Mouse (Mus musculus) lung, adult 2 months (tissue): ENCODE results near the gene Sh3bgrl.

Source experiments
- CTCF ChIP-seq: fragments of 200-500 bp; IDR thresholded peaks from 2 replicates; pipeline ENCODE4 v1.5.1; 2011; ENCODE audit warnings: mild to moderate bottlenecking, low read length, control low read depth; ENCODE audit not compliant: insufficient read depth
- POLR2A ChIP-seq: fragments of 200-500 bp; IDR thresholded peaks from 2 replicates; pipeline ENCODE4 v1.6.1; 2011; ENCODE audit warnings: low read depth, mild to moderate bottlenecking, control low read depth, low read length, borderline replicate concordance; ENCODE audit errors: extremely low read depth

GRCm38 (mm10) chrX:109127551-109128088, 32.5 kb downstream of the Sh3bgrl start:
- TF ChIP-seq CTCF (no peak), POLR2A (no peak)
